Mouse (Mus musculus) left cerebral cortex, postnatal 36 days (tissue): ENCODE measurements around the gene Pnrc1. TPM values are rescaled to one million over a fixed set of nuclear protein-coding genes. Genes with fewer than 3 reads are reported as not detected.

Experiments used
- DNase-seq, 2 experiments: peaks; one replicate each; pipeline ENCODE4 v3.0.0; 2021 to 2022; ENCODE audit warnings: low spot score in 2 of 2, mixed read lengths in 1 of 2
- intact Hi-C: fragments of 180-260 bp; cut with DNase I; formaldehyde crosslinking; loops from one replicate; pipeline ENCODE4 v1.15.1; 2025
- total RNA-seq, 2 experiments: library from RNA; stranded (reverse); gene quantifications; 2 replicates each; pipeline ENCODE4 v1.2.3; 2021

Gene Pnrc1
- total RNA-seq, 2 experiments from 2014 or later = 141 to 143 TPM

DNA sequence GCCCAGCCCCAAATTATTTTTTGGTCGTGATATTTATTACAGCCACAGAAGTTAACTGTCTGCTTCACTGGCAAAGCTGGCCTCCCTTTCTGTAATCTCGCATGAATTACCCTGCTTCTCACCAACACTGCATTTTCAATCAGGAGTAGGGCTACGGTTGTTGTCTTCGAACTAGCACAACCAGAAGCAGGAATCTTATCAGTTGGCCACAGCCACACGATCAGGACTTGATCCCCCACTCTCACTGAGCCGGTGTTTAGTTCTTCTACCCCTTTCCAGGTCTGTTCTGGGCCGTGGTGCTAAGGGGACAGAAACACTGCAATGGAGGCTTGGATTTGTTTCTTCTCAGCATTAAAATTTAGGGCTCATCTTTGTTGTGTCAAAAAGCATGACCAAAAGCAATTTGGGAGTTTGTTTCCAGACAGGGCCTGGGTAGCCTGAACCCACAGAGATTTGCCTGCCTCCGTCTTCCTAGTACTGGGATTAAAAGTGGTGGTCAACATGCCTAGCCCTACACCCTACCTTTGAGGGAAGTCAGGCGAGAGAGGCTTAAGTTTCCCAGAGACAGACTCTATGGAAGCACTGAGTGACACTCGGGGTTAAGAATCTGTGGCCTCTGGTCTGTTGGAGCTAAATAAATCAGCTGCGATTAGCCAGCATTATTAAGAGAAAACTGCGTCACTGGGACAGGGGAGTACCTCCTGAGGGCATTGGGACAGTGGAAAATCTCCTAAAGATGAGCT, 46.8 kb downstream of the Pnrc1 start:
- intact Hi-C loops = no loop called here
- no peak for DNase-seq

DNA sequence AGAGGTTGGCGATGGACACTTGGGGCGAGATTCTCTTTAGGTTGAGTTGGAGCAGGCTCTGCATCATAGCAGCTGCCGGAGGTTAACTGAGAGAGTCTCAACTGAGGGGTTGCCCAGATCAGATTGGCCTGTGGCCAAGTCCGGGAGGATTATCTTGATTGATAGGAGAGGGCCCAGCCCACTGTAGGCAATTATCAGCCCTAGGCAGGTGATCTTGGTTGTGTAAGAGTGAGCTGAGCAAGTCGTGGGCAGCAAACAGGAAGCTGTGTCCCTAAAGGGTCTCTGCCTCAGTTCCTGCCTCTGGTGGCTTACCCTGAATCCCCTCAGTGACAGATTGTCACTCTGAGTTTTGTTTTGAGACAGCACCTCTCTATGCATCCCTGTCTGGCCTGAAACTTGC, 47.4 kb downstream of the Pnrc1 start:
- intact Hi-C loops = no loop called here
- DNase-seq = no peak

DNA sequence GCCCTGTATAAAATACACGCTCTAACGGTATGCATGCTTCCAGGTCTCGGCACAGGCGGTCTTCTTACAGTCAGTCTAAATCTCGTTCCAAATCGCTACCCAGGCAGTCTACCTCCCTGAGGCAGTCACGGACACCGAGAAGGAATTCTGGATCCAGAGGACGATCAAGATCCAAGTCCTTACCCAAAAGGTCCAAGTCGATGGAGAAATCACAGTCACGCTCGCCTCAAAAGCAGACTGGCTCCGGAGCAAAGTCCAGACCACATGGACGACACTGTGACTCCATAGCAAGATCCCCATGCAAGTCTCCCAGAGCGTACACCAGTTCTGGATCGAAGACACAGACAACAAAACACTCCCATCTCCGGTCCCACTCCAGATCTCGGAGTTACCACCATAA, 59.1 kb downstream of the Pnrc1 start:
- DNase-seq = no peak
- intact Hi-C loops = no loop called here

DNA sequence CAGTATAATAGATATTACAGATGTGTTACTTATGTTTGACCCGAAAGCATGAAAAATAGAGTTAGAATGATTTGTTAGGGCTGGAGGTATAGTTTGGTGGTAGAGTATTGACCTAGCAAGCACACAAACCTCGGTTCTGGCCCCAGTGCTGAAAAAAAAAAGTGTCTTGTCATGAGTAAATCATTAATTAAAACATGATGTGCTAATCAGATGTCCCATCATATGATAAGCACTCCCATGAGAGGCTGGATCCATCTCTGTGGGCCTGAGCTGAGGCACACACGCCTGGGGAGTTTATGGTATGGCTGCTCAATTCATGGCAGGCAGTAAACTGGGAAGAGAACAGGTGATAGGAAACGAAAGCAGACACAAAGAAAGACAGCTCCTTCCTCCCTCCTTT, 60.3 kb downstream of the Pnrc1 start:
- intact Hi-C loops = no loop called here
- DNase-seq = no peak

DNA sequence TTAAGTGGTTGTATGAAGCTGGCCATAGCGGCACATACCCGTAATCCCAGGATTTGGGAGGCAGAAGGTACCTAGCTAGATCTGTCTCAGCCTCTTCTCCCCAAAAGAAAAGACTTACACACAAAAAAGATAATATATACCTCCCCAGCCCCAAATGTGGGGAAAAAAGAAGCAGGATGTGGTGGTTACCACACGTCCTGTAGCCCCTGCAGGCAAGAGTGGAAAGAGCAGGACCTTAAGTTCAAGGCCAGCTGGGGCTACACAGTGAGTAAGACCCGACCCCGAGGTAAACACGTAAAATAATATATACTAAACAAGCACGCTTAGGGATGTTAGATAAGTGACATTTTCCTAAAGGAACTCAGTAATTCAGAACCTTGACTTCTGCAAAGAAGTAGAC, 62.8 kb downstream of the Pnrc1 start:
- intact Hi-C loops = no loop called here
- DNase-seq = no peak

DNA sequence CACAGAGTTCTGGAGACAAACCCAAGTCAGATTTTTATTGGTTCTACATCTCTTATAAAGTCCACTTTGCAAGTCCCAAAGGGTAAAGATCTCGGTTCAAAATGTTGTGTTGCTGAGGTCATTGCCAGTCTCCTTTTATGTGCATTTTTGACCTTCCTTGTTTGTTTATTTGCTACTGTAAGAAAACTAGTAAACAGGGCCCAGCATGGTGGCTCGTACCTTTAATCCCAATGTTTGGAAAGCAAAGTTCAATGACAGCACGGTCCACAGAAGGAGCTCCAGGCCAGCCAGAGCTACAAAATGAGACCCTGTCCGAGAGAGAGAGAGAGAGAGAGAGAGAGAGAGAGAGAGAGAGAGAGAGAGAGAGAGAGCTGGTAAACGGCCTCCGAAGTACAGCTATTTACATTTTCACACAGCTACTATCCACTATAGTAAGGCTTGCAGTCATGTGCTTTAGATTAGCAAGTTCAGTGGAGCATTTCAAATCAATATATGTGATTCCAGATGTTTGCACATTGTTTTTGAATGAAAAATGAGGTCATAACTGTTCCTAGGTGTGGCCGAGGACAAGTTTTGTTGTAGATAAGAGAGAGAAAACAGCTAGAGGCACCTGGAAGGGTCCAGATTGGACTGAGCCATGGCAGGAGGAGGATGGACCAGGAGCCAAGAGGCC, 65.8 kb downstream of the Pnrc1 start:
- intact Hi-C loops = no loop called here
- no peak for DNase-seq

DNA sequence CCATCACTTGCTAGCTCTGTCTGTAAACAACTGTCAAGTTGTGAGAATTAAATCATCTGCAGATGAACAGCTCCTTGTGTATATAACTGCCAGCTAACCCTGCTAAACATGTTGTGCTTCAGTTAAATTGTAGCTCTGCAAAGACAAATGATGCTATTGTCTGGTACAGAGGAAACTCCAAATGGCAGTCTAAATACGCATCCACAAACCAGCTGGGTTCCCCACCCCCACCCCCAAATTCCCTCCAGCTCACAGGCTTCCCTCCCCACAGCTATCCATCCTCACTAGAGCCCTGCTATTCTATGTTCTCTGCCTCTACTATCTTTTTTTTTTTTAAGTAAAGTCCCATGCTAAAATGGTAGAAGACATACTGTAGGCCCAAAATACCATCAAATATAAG, 68.1 kb downstream of the Pnrc1 start:
- intact Hi-C loops = no loop called here
- DNase-seq = no peak

DNA sequence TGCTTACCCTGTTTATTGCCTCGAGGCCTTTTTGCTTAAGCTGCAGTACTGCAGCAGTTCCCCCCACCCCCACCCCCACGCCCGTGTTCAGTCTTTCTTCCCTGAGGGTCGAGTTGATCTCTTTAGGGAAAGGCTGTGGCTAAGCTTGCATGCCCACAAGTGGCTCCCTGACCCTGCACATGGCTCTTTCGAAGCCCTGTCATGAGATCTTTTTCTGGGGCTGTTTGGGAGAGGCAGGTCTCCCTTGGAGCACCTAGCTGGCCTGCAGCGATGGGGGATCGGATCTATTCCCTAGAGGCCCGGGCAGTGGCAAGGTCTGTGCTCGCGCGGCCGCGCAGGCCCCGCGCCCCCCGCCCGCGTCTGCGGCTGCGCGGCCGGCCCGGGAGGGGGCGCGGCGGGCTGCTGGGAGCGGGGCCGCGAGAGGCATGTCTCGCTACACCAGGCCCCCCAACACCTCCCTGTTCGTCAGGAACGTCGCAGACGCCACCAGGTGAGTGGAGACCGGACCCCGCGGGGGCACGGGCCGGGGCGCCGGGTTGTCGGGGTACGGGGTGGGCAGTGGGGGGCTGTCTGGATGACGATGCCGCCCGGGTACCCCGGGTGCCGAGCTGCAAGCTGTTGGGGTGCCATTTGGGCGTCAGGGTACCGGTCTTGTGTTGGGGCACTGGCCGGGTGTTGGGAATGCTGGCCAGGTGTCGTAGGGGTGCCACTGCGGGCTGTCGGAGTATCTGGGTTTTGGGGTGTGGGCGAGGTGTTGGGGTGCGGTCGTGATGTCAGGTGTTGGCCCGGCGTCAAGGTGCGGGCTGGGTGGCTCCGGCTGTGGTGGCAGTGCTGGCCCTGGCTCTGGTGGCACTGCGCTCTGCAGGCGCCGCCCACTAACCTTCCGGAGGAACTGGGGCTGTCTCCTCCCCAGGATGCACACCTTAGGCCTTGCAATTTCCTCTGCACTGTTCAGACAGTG, 80.8 kb downstream of the Pnrc1 start, which contains the start of gene Srsf12:
Gene Srsf12, plus strand, starts transcription at position 111 of the 961 bp plus-strand sequence.
- DNase-seq = peak; percentile 53 to 59
- intact Hi-C loops = loop anchor here (5.0 kb wide), 3 partner anchors 38 to 83 kb away; partner anchors contain the start of gene Pnrc1

DNA sequence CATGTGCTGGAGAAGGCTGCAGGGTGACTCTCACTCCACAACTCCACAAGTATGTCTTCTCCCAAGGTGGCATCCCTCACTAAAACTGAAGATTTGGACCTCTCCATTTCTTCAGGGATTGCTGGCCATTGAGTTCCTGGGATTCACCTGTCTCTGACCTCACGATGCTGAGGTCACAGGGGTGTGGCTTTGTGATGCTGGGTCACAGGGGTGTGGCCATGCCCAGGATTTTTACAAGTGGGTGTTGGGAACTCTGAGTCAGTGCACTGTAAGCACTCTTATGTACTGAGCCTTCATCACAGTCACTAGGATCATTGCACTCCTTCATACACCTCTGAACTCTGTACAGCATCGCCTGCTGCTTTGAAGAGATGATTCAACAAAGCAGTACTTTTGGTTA, 82.4 kb downstream of the Pnrc1 start:
- intact Hi-C loops = loop anchor here (5.0 kb wide), 3 partner anchors 40 to 85 kb away; partner anchors contain the start of gene Pnrc1

DNA sequence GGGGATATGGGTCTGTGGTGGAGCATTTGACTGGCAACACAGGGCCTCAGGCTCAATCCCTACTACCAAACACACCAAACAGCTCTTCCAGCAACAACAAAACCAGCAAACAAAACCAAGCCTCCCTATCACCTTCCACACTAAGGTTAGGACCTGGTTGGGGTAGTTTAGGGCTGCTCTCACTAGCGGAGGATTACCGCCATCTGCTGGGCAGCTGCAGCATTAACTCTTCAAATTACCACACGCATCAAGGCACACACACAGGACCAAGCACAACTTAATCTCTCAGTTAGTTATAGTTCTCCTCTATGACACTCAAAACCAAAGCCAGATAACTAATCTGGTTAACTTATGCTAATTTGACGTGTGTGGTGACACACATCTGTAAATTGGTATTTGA, 85.3 kb downstream of the Pnrc1 start:
- intact Hi-C loops = loop anchor here (5.0 kb wide), 3 partner anchors 43 to 88 kb away; partner anchors contain the start of gene Pnrc1
- DNase-seq = peak; percentile 23 to 33

More for the DNA sequence above, 82.4 kb downstream of the Pnrc1 start:
- no peak for DNase-seq

DNA sequence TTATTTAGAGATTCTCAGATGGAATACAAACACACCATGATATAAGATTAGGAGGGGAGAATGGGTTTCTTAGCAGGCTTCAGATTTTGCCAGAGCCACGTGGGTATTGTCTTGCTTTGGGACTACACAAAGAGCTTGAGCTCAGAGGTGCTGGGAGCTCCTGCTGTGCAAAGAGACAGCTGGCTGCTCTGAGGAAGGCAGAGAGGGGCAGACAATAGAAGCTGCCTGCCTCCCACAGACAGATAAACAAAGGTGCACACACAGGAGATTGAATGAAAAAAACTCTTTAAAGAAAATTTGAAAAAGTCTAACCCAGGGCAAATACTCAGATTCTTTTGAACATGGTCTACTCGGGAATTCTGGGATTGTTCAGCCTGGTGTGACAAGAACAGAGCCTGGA, 91.8 kb downstream of the Pnrc1 start:
- intact Hi-C loops = no loop called here
- no peak for DNase-seq

Other genes starting within 250 kb of the Pnrc1 start
- under 1 TPM; 0.57 to 0.64 TPM for gene Gabrr2, start 227.2 kb downstream of the Pnrc1 start, total RNA-seq
- gene Gabrr1, start 157.6 kb downstream of the Pnrc1 start, total RNA-seq = under 1 TPM in 1 of 2 experiments, not detected in 1; 0.27 TPM
- 1 to 10 TPM; 5.8 to 6.1 TPM for gene Pm20d2, start 100.4 kb downstream of the Pnrc1 start, total RNA-seq
- 10 to 100 TPM; 23.6 to 26.8 TPM for gene Srsf12, start 81.2 kb downstream of the Pnrc1 start, total RNA-seq
- 10 to 100 TPM; 21.8 to 29.0 TPM for gene Rngtt, start 20.1 kb upstream of the Pnrc1 start, total RNA-seq